Mouse (Mus musculus) heart, adult 2 months (tissue): ENCODE results near the gene Edem2.

Source experiments
- CTCF ChIP-seq: fragments of 200-600 bp; IDR thresholded peaks from 2 replicates; pipeline ENCODE4 v1.8.1; 2022; ENCODE audit warnings: antibody characterized with exemption, mild to moderate bottlenecking, moderate library complexity
- EP300 ChIP-seq: fragments of 200-500 bp; IDR thresholded peaks from 2 replicates; pipeline ENCODE4 v1.6.1; 2011; ENCODE audit warnings: low read depth, low read length, control low read depth; ENCODE audit not compliant: insufficient read depth
- POLR2A ChIP-seq: fragments of 200-500 bp; IDR thresholded peaks from 2 replicates; pipeline ENCODE4 v1.6.1; 2011; ENCODE audit warnings: mild to moderate bottlenecking, low read depth, low read length, control low read depth; ENCODE audit not compliant: insufficient read depth

DNA sequence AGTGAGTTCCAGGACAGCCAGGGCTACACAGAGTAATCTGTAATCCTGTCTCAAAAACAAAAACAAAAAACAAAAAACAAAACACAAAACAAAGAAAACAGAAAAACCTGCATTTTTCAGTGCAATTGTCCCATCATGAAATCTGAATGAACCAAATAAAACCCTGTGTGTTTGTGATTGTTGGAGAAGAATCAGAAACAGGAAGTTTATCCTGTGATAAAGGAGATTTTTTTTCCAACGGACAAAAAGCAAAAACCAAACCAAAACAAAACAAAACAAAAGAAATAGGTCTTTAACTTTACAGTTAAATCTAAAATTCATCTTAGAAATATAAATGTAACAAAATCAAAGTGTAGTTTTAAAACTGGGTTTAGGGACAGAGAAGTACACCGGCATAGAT lies 34.7 kb downstream of the Edem2 start:
- TF ChIP-seq POLR2A (no peak), EP300 (no peak), CTCF (no peak)
